Mouse (Mus musculus) adrenal gland, postnatal 4 days (tissue): ENCODE data around the gene Dimt1. TPM values are rescaled to one million over a fixed set of nuclear protein-coding genes. Genes with fewer than 3 reads are reported as not detected.
"Not testable (repeated sequence)": the region's sequence is repeated elsewhere in the genome, so short reads cannot be mapped to it uniquely, and the experiment has no call there.

Experiments
- DNase-seq, 2 experiments: peaks; one replicate each; pipeline ENCODE4 v3.0.0; 2021 to 2022; ENCODE audit warnings: low spot score in 2 of 2, mixed read lengths in 2 of 2
- total RNA-seq, 2 experiments: library from RNA; stranded (reverse); gene quantifications; 2 replicates each; pipeline ENCODE4 v1.2.3; 2021

Gene Dimt1
- total RNA-seq, 2 experiments from 2014 or later = 16.6 to 17.8 TPM

GRCm38 (mm10) chr13:106960557-106960956, 13.6 kb downstream of the Dimt1 start:
- no peak for DNase-seq

GRCm38 (mm10) chr13:106961496-106961895, 14.6 kb downstream of the Dimt1 start:
- no peak for DNase-seq

DNA sequence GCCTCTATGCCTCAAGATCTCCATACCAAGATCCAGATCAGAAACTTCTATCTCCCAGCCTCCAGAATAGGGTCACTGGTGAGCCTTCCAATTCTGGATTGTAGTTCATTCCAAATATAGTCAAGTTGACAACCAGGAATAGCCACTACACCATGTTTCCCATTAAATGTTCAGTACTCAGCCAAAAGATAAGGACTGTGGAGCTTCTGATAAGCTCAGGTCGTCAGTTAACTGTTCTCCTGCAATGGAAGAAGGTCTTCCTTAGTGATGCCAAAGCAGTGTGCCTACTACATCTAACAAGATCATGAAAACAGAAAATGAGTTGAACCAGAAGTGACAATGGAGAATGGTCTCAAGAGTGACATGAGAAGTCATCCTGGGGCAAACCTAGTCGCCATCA, 50.0 kb downstream of the Dimt1 start:
- no peak for DNase-seq

GRCm38 (mm10) chr13:106997557-106997956, 50.6 kb downstream of the Dimt1 start:
- DNase-seq = not testable (repeated sequence)

DNA sequence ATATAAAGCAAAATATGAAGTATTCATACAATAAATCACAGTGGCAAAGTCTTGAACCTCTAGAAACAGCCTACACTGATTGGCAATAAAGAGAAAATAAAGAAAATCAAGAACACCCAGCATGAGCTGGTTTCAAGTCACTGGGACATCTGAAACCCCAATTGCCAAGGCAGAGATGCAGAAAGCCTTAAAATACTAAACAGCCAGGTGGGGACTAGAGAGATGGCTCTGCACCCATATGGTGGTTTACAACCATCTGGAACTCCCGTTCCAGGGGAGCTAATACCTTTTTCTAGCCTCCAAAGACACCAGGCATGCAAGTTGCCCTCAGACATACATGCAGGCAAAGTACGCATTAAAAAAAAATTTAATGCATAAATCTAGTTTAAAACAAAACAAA, 51.1 kb downstream of the Dimt1 start:
- no peak for DNase-seq

- DNase-seq = no peak
Observed at GRCm38 (mm10) chr13:106998671-106999070, 51.7 kb downstream of the Dimt1 start.

DNA sequence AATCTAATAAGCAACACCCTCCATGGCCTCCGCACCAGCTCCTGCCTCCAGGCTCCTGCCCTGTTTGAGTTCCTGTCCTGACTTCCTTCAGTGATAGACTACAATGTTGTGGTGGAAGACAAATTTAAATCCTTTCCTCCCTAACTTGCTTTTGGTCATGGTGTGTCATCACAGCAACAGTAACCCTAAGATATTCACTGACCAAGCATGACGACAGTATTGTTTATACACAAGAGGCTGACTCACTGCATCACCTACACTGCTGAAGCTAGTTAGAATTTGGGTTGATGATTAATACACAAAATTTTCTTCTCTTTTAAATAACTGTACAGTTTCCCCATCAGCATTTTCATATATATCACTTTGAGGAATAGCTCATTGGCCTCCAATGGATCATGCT, 56.3 kb downstream of the Dimt1 start:
- no peak for DNase-seq

GRCm38 (mm10) chr13:107008174-107008573, 61.2 kb downstream of the Dimt1 start:
- DNase-seq = no peak

Other genes starting within 250 kb of the Dimt1 start
- 10 to 100 TPM; 41.7 to 45.6 TPM for gene Ipo11, start 10.2 kb upstream of the Dimt1 start, total RNA-seq
- gene Kif2a, start 75.0 kb downstream of the Dimt1 start, total RNA-seq = 10 to 100 TPM; 49.3 to 64.2 TPM